Mouse (Mus musculus) heart, embryonic 12.5 days (tissue): Measurements from ENCODE around the gene Ebf3. TPM values are rescaled to one million over a fixed set of nuclear protein-coding genes. Genes with fewer than 3 reads are reported as not detected.

ENCODE experiments used
- ATAC-seq: fragments of 200-750 bp; cut with Nextera tagmentation; 2 replicates; pipeline ENCODE4 v1.8.0; 2017; ENCODE audit warnings: moderate TSS enrichment, moderate library complexity; ENCODE audit not compliant: insufficient number of reproducible peaks, low FRiP score
- H3K27ac ChIP-seq: fragments of 300-500 bp; sonication (generic); 2 replicates; pipeline ENCODE4 v1.5.1; 2016; ENCODE audit warnings: mild to moderate bottlenecking, moderate library complexity; ENCODE audit not compliant: poor library complexity, severe bottlenecking
- H3K27me3 ChIP-seq: fragments of 300-500 bp; sonication (generic); replicated peaks from 2 replicates; pipeline ENCODE4 v1.6.1; 2016; ENCODE audit warnings: mild to moderate bottlenecking, moderate library complexity
- H3K36me3 ChIP-seq: fragments of 300-500 bp; sonication (generic); 2 replicates; pipeline ENCODE4 v1.6.1; 2016; ENCODE audit warnings: mild to moderate bottlenecking, moderate library complexity
- H3K4me1 ChIP-seq: fragments of 300-500 bp; sonication (generic); replicated peaks from 2 replicates; pipeline ENCODE4 v1.6.1; 2016; ENCODE audit warnings: mild to moderate bottlenecking
- H3K4me2 ChIP-seq: fragments of 300-500 bp; sonication (generic); 2 replicates; pipeline ENCODE4 v1.6.1; 2016; ENCODE audit warnings: mild to moderate bottlenecking, moderate library complexity
- H3K4me3 ChIP-seq: fragments of 300-500 bp; sonication (generic); 2 replicates; pipeline ENCODE4 v1.5.1; 2016; ENCODE audit warnings: mild to moderate bottlenecking
- H3K9ac ChIP-seq: fragments of 300-500 bp; sonication (generic); 2 replicates; pipeline ENCODE4 v1.6.1; 2016; ENCODE audit warnings: mild to moderate bottlenecking, moderate library complexity
- H3K9me3 ChIP-seq: fragments of 300-500 bp; sonication (generic); replicated peaks from 2 replicates; pipeline ENCODE4 v1.6.1; 2016; ENCODE audit warnings: mild to moderate bottlenecking, moderate library complexity
- WGBS: fragments of 180-500 bp; shearing (Covaris S2); methylation state at CpG from one replicate; pipeline ENCODE4 v1.1.7; 2016; 5-methylcytosine and 5-hydroxymethylcytosine counted together
- polyA plus RNA-seq: library from polyadenylated mRNA; unstranded; fragments of >200 nt; fragmentation: Nextera tagmentation; extraction: Ambion mirVana; gene quantifications from 2 replicates; pipeline ENCODE4 v1.2.1, GENCODE M21; 2016

The Ebf3 gene
- polyA plus RNA-seq, 1 experiment from 2014 or later = 0.61 TPM

DNA sequence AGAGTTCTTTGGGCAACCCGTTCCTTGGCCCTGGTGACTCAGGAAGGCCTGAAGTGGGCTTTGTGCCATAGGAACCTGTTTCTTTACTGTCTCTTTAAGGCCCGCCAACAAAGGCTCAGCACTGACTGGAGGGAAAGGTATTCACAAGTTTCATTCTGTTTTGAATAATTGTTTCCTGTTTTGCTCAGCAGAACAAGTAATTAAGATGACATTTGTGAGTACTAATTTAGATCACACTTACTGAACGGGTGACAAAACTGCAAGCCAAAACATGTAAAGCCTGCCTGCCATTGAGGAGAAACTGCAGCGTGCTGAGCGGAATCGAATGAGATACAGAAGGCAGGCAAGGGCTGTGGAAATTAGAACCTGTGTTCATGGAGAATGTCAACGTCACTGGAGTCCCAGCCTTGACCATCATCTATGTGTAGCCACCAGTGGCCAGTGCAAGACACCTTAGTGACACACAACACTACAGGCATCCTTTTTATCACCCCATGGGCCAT lies 121.4 kb downstream of the Ebf3 start:
- no peak for ATAC-seq
- H3K27ac ChIP-seq = no peak overlapping the region
- no peak overlapping the region for H3K4me2 ChIP-seq
- H3K27me3 ChIP-seq = no peaks in the 10 kb centered on the region
- H3K4me1 ChIP-seq = peaks cover 8% of the 10 kb centered on the region; the same call in 1 of the 2 replicates
- H3K9me3 ChIP-seq = peaks cover under 1% of the 10 kb centered on the region; the same call in 1 of the 2 replicates
- no peaks in the 10 kb centered on the region for H3K36me3 ChIP-seq
- WGBS = 80% methylated on average over 7 of the region's 7 CpGs
- no peak overlapping the region for H3K4me3 ChIP-seq
- H3K9ac ChIP-seq = no peak overlapping the region

DNA sequence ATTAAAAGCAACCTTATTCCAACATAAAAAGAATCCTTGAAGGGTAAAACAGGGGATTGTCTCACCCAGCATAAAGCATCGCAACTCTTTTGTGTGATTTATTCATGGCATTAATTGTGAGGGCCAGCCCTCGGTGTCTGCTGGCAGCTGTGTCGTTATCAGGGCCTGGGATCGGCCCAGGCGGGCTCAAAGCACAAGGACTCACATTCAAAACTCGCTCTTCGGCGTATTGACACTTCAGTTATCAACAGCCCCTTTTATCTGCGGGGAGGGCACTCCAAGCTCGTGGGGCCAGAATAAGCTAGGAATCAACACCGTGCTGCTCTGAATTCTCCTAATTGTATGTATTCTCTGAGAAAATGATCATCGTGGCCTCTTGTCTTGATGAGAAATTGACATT lies 122.4 kb downstream of the Ebf3 start:
- Histone ChIP-seq H3K9ac (no peak overlapping the region), H3K9me3 (peaks cover 5% of the 10 kb centered on the region), H3K27me3 (no peaks in the 10 kb centered on the region), H3K36me3 (no peaks in the 10 kb centered on the region), H3K27ac (no peak overlapping the region), H3K4me1 (peaks cover 4% of the 10 kb centered on the region; the same call in 1 of the 2 replicates), H3K4me3 (no peak overlapping the region), H3K4me2 (no peak overlapping the region)
- 31% methylated on average over 12 of the region's 12 CpGs for WGBS
- no peak for ATAC-seq

DNA sequence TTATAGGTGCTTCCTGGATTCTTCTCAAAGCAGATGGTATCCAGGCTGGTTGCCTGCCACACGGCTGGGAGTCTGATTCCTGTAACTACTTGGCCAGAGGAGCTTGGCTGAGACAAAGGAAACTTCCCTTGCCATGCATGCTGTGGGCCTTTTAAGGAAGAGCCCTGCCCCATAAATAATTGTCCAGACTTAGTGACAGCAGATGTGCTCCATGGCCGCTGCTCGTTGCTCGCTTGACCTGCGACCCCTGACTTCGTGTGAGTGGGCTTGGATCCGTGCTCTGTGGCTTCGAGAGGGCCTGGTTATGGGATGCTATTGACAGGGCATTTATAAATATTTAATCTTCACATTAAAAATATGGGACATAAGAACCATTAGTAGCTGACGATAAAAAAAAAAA lies 142.0 kb downstream of the Ebf3 start:
- 73% methylated on average over 9 of the region's 9 CpGs for WGBS
- H3K9ac ChIP-seq = no peak overlapping the region

DNA sequence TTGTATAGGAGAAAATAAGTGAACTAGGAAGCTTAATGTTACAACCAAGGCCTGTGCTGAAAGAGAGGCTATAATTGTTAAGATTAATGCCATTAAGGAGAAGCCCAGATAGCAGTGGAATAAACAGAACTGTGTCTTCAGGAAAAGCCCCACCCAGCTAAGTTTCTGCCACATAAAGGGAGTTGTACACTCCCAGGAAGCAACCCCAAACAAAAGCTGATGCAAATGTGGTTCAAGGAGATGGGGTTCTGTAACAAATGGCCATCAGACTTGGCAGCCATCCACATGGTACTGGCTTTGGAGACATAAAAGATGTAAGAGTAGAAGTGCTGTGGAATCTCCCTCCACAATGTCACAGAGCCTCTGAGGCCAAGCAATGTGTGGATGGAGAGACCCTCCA lies 155.2 kb downstream of the Ebf3 start:
- ATAC-seq = no peak
- H3K4me1 ChIP-seq = no peaks in the 10 kb centered on the region
- no peaks in the 10 kb centered on the region for H3K36me3 ChIP-seq
- no peak overlapping the region for H3K4me3 ChIP-seq
- no peaks in the 10 kb centered on the region for H3K9me3 ChIP-seq
- H3K9ac ChIP-seq = no peak overlapping the region
- H3K4me2 ChIP-seq = no peak overlapping the region
- H3K27me3 ChIP-seq = 0 out of 2 replicates have a peak, but pooled peaks cover 2% of the 10 kb centered on the region
- H3K27ac ChIP-seq = no peak overlapping the region

More for the DNA sequence above, 142.0 kb downstream of the Ebf3 start:
- no peak overlapping the region for H3K27ac ChIP-seq
- no peak overlapping the region for H3K4me3 ChIP-seq
- no peaks in the 10 kb centered on the region for H3K36me3 ChIP-seq
- ATAC-seq = no peak
- no peaks in the 10 kb centered on the region for H3K4me1 ChIP-seq
- H3K4me2 ChIP-seq = no peak overlapping the region
- peaks cover 6% of the 10 kb centered on the region; the same call in 1 of the 2 replicates for H3K9me3 ChIP-seq
- H3K27me3 ChIP-seq = no peaks in the 10 kb centered on the region

DNA sequence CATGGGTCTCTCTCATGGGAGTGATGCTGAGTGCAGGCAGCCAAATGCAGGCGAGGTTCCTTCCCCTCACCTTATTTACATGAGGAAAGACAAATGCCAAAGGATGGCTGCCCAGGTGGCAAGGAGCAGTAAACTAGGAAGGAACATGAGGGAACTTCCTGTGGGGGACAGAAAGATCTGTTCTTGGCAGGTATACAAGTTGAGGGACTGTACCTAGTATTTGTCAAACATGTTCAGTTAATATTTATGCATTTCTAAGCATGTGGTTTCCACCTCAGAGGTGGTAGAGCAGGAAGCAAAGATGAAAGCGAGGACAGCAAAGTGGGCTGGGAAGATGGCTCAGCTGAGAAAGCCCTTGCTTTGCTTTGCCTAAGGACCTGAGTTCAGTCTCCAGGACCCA lies 159.6 kb downstream of the Ebf3 start:
- no peaks in the 10 kb centered on the region for H3K4me1 ChIP-seq
- H3K9me3 ChIP-seq = no peaks in the 10 kb centered on the region
- no peak overlapping the region for H3K27ac ChIP-seq
- no peaks in the 10 kb centered on the region for H3K36me3 ChIP-seq
- no peak overlapping the region for H3K4me2 ChIP-seq
- H3K9ac ChIP-seq = no peak overlapping the region
- 0 out of 2 replicates have a peak, but pooled peaks cover 2% of the 10 kb centered on the region for H3K27me3 ChIP-seq
- no peak for ATAC-seq
- no peak overlapping the region for H3K4me3 ChIP-seq
- 56% methylated on average over 2 of the region's 2 CpGs for WGBS

DNA sequence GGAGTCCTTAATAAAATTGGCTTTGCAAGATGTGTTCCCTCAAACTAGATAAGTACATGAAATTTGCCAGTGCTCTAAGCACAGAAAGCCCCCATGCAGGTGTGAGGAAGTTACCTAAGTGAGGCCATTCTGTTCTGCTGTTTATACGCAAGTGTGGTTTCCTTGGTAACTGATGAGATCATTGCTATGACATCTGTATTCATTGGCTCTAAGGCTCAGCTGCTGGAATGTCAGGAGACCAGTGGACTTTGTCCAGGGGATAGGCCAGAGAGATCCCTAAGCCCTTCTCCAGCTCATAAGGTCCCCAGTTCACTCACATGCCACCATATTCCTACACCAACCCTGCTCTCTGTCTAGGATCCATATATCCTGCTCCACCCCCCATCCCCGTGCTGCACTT lies 162.4 kb downstream of the Ebf3 start:
- H3K27ac ChIP-seq = no peak overlapping the region
- no peaks in the 10 kb centered on the region for H3K36me3 ChIP-seq
- H3K4me1 ChIP-seq = no peaks in the 10 kb centered on the region
- no peaks in the 10 kb centered on the region for H3K9me3 ChIP-seq
- H3K27me3 ChIP-seq = peaks cover 6% of the 10 kb centered on the region; the same call in 1 of the 2 replicates
- H3K4me2 ChIP-seq = no peak overlapping the region
- no peak for ATAC-seq
- H3K4me3 ChIP-seq = no peak overlapping the region
- WGBS = 90% methylated on average over 2 of the region's 2 CpGs
- no peak overlapping the region for H3K9ac ChIP-seq

DNA sequence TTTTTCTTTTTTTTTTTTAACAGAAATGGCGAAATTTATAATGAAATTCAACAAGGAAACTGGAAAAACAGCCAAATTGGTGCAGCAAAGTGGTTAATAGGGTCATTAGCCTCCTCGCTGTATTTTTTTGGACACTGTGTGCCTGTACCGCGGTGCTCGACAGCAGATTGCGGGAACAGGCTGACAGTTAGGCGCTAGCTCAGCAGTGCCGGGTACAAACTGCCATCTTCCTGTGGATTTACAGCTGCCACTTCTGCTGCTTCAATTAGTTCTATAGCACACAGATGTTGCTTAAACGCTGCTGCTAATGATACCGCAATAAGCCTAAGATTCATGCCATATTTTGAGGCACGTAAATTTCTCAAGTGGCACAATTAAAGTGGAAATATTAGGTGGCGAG lies 167.1 kb downstream of the Ebf3 start:
- Histone ChIP-seq H3K9ac (no peak overlapping the region), H3K27ac (no peak overlapping the region), H3K4me2 (no peak overlapping the region), H3K4me3 (no peak overlapping the region), H3K36me3 (no peaks in the 10 kb centered on the region), H3K27me3 (peaks cover 4% of the 10 kb centered on the region; the same call in 1 of the 2 replicates), H3K4me1 (no peaks in the 10 kb centered on the region), H3K9me3 (0 out of 2 replicates have a peak, but pooled peaks cover 6% of the 10 kb centered on the region)
- ATAC-seq = no peak
- WGBS = 83% methylated on average over 12 of the region's 12 CpGs

Other genes starting within 250 kb of the Ebf3 start
- gene 9430038I01Rik, start 96.3 kb upstream of the Ebf3 start, polyA plus RNA-seq = 15.1 and 16.8 TPM in 2 replicates
- gene Glrx3, start 123.2 kb upstream of the Ebf3 start, polyA plus RNA-seq = 173 and 177 TPM in 2 replicates